Mouse (Mus musculus) ES-E14 (cell line): ENCODE measurements around the gene Mpp3.

Experiments
- CHD2 ChIP-seq: IDR thresholded peaks from 2 replicates; pipeline ENCODE4 v1.6.1; 2014; ENCODE audit warnings: mild to moderate bottlenecking, low read depth, low read length, inconsistent platforms
- HCFC1 ChIP-seq: IDR thresholded peaks from 2 replicates; pipeline ENCODE4 v1.6.1; 2012; ENCODE audit warnings: low read length, inconsistent platforms, borderline replicate concordance; ENCODE audit not compliant: insufficient read depth
- MAFK ChIP-seq: IDR thresholded peaks from 2 replicates; pipeline ENCODE4 v1.6.1; 2014; ENCODE audit warnings: mild to moderate bottlenecking, low read depth, low read length, inconsistent platforms; ENCODE audit not compliant: insufficient read depth
- ZC3H11A ChIP-seq: IDR thresholded peaks from 2 replicates; pipeline ENCODE4 v1.6.1; 2012; ENCODE audit warnings: low read depth, mild to moderate bottlenecking, inconsistent platforms, low read length, borderline replicate concordance
- ZNF384 ChIP-seq: IDR thresholded peaks from 2 replicates; pipeline ENCODE4 v1.6.1; 2012; ENCODE audit warnings: low read depth, low read length, inconsistent platforms

DNA sequence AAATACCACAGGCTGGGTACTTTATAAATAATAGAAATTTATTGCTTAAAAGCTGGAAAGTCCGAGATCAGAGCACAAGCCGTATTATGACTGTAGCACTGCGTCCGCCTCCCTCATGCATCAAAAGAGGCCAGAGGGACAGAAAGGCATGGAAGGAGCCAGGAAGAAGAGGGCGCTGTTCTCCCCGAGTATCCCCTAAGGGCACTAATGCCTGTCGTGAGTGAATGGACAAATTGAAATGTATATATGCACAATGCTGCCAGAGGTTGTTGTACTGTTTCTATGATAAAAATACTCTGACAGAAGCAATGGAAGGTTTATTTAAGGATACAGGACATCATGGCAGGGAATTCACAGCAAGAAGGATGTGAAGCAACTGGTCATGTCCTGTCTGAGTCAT is 1.7 kb upstream of the Mpp3 start:
- TF ChIP-seq HCFC1 (no peak), ZC3H11A (no peak), MAFK (no peak), ZNF384 (no peak), CHD2 (no peak)
